Mouse (Mus musculus) adrenal gland, postnatal 4 days (tissue): ENCODE results near the gene Mid1. TPM values are rescaled to one million over a fixed set of nuclear protein-coding genes. Genes with fewer than 3 reads are reported as not detected.
A peak's percentile ranks its signal among the peaks of the same experiment; 100 is the strongest.

Source experiments
- DNase-seq, 2 experiments: peaks; one replicate each; pipeline ENCODE4 v3.0.0; 2021 to 2022; ENCODE audit warnings: low spot score in 2 of 2, mixed read lengths in 2 of 2
- long read RNA-seq, 2 experiments: library from polyadenylated mRNA; stranded (forward); transcript quantifications; one replicate each; pipeline ENCODE4 v2.0.0; 2021
- total RNA-seq, 2 experiments: library from RNA; stranded (reverse); gene quantifications; 2 replicates each; pipeline ENCODE4 v1.2.3; 2021

The Mid1 gene
- 10 to 100 TPM; 22.7 to 35.3 TPM for total RNA-seq
- long read RNA-seq, experiment 1, partial matches to known transcripts = 0 of 1 reads
- long read RNA-seq, experiment 1, other reads (novel, unspliced or antisense) = 1 of 1 reads
- long read RNA-seq, experiment 2, partial matches to known transcripts = 2 of 5 reads
- long read RNA-seq, experiment 2, other reads (novel, unspliced or antisense) = 3 of 5 reads

GRCm38 (mm10) chrX:169685131-169685530 is at the start of gene Mid1:
TSS of gene Mid1 (plus strand) at chrX:169685199.
- DNase-seq = no peak

GRCm38 (mm10) chrX:169673056-169673455 is 11.9 kb upstream of the Mid1 start:
- DNase-seq = no peak

GRCm38 (mm10) chrX:169676313-169676712 is 8.7 kb upstream of the Mid1 start:
- no peak for DNase-seq

- no peak for DNase-seq
Measured at GRCm38 (mm10) chrX:169685731-169686130, 732 bp downstream of the Mid1 start.

GRCm38 (mm10) chrX:169691217-169691616 is 6.2 kb downstream of the Mid1 start:
- no peak for DNase-seq

- DNase-seq = no peak
Measured at GRCm38 (mm10) chrX:169691675-169692074, 6.7 kb downstream of the Mid1 start.

- DNase-seq = no peak
Measured at GRCm38 (mm10) chrX:169692225-169692909, 7.4 kb downstream of the Mid1 start.

GRCm38 (mm10) chrX:169704016-169704602 is 19.1 kb downstream of the Mid1 start:
- no peak for DNase-seq

GRCm38 (mm10) chrX:169723511-169723910 is 38.5 kb downstream of the Mid1 start:
- DNase-seq = no peak

- no peak for DNase-seq
Measured at GRCm38 (mm10) chrX:169735387-169735969, 50.5 kb downstream of the Mid1 start.

GRCm38 (mm10) chrX:169758001-169758400 is 73.0 kb downstream of the Mid1 start:
- no peak for DNase-seq

GRCm38 (mm10) chrX:169779535-169779934 is 94.5 kb downstream of the Mid1 start, which contains the start of gene 4933400A11Rik:
TSS of gene 4933400A11Rik (minus strand) at chrX:169779635.
- no peak for DNase-seq

GRCm38 (mm10) chrX:169789702-169790101 is 104.7 kb downstream of the Mid1 start:
- DNase-seq = no peak

GRCm38 (mm10) chrX:169792879-169793278 is 107.9 kb downstream of the Mid1 start:
- DNase-seq = no peak

- peak in 1 of 2 experiments; percentile 16 for DNase-seq
Measured at GRCm38 (mm10) chrX:169794421-169794820, 109.4 kb downstream of the Mid1 start.

GRCm38 (mm10) chrX:169794831-169795311 is 109.9 kb downstream of the Mid1 start:
- DNase-seq = peak in 1 of 2 experiments; percentile 15

GRCm38 (mm10) chrX:169797148-169797547 is 112.1 kb downstream of the Mid1 start:
- no peak for DNase-seq

- DNase-seq = no peak
Measured at GRCm38 (mm10) chrX:169798987-169799680, 114.1 kb downstream of the Mid1 start.

- no peak for DNase-seq
Measured at GRCm38 (mm10) chrX:169800238-169800637, 115.2 kb downstream of the Mid1 start.

- DNase-seq = no peak
Measured at GRCm38 (mm10) chrX:169805791-169806190, 120.8 kb downstream of the Mid1 start.

GRCm38 (mm10) chrX:169807744-169808143 is 122.7 kb downstream of the Mid1 start:
- no peak for DNase-seq
